Mouse (Mus musculus) erythroblast, embryonic 14.5 days (primary cell): ENCODE measurements around the gene Calr.

Source experiments
- GATA1 ChIP-seq: IDR thresholded peaks from 2 replicates; pipeline ENCODE4 v1.6.1; 2012; ENCODE audit warnings: low read length, inconsistent platforms, mixed read lengths
- TAL1 ChIP-seq: IDR thresholded peaks from 3 replicates; pipeline ENCODE4 v1.6.1; 2012; ENCODE audit warnings: low read length, inconsistent platforms, mixed read lengths

- TF ChIP-seq GATA1 (no peak), TAL1 (no peak)
These were observed 5.2 kb downstream of the Calr start for GRCm38 (mm10) chr8:84841514-84841913.
